Comparison of ENCODE assay signal across 25 mouse cellular contexts in genomic region chr9:30151173-30151572, GRCm38 (mm10).
DNase-seq lines count a peak whose midpoint lies in the region; ATAC-seq and TF ChIP-seq lines count a peak whose summit lies in the region.
"Had no signal": no experiment of that assay in that cellular context is flagged by ENCODE, and none has a peak within 500 bp of the region (broad histone marks: within the 10 kb centered on the region; RNA-seq: fewer than 3 reads in every experiment).

No protein-coding gene starts in this region.

- no peak for TF ChIP-seq POLR2A in kidney, adult 2 months (IDR thresholded peaks at IDR 0.05; ENCODE audit: low read depth, low read length)

- ATAC-seq in forebrain, embryonic 14.5 days: no peak
- no peak for ATAC-seq in midbrain, embryonic 14.5 days (ENCODE audit: low FRiP score, low TSS enrichment)
- ATAC-seq in midbrain, embryonic 11.5 days (ENCODE audit: low FRiP score): no peak
- ATAC-seq: CD4-positive, CD25-positive, alpha-beta regulatory T cell, adult 4 months; intestine, embryonic 15.5 days had no signal

- WGBS in forebrain, embryonic 14.5 days: 97% methylated on average over 1 of the region's 1 CpGs
- whole genome bisulfite sequencing in forebrain, embryonic 10.5 days: 93% methylated on average over 1 of the region's 1 CpGs
- 97% methylated on average over 1 of the region's 1 CpGs for WGBS in kidney, adult 2 months
- WGBS in midbrain, embryonic 14.5 days: 97% methylated on average over 1 of the region's 1 CpGs
- 97% methylated on average over 1 of the region's 1 CpGs for WGBS in midbrain, embryonic 11.5 days

- no peak overlapping the region for H3K27ac ChIP-seq in forebrain, embryonic 14.5 days (ENCODE audit: low read depth, low read length)
- H3K27ac ChIP-seq in forebrain, embryonic 10.5 days: no peak overlapping the region
- no peak overlapping the region for H3K27ac ChIP-seq in kidney, adult 2 months (ENCODE audit: insufficient read depth, low read depth, low read length)
- H3K27ac ChIP-seq in midbrain, embryonic 14.5 days (replicated peaks; ENCODE audit: low read depth, low read length): no peak overlapping the region
- H3K27ac ChIP-seq in midbrain, embryonic 11.5 days (ENCODE audit: low read depth, low read length): no peak overlapping the region
- H3K27ac ChIP-seq: embryonic facial prominence, embryonic 15.5 days; gastrocnemius, adult 2 months; heart, embryonic 10.5 days; hindbrain, embryonic 13.5 days; intestine, embryonic 15.5 days had no signal

- DNase-seq in cerebellum, postnatal 10 days: peak; percentile 29
- DNase-seq in cerebellum, adult 11 months: no peak
- peak; percentile 51 for DNase-seq in forebrain, embryonic 14.5 days (ENCODE audit: low spot score)
- no peak for DNase-seq in forebrain, embryonic 10.5 days (ENCODE audit: extremely low spot score, low spot score)
- DNase-seq in kidney, adult 2 months: peak; percentile 6
- no peak for DNase-seq in kidney, adult 9 months
- DNase-seq in midbrain, embryonic 14.5 days: peak; percentile 45
- DNase-seq in midbrain, embryonic 11.5 days (ENCODE audit: low spot score, missing footprints): no peak
- DNase-seq: adrenal gland, adult 8-10 months; adrenal gland, postnatal 36 days; B cell, adult 2 months; cerebellum, adult 11-12 months; cerebellum, adult 9-10 months; cerebellum, postnatal 36 days; gastrocnemius, adult 2 months; gastrocnemius, postnatal 25 days; heart, postnatal 10 days; heart, postnatal 4 days had no signal

- H3K4me1 ChIP-seq in forebrain, embryonic 14.5 days (ENCODE audit: control insufficient read depth, insufficient read depth, low read length): peaks cover 14% of the 10 kb centered on the region
- H3K4me1 ChIP-seq in forebrain, embryonic 10.5 days: peaks cover 9% of the 10 kb centered on the region
- H3K4me1 ChIP-seq in kidney, adult 2 months (ENCODE audit: control insufficient read depth, insufficient read depth, low read length): no peaks in the 10 kb centered on the region
- peaks cover 8% of the 10 kb centered on the region; the same call in 1 of the 2 replicates for H3K4me1 ChIP-seq in midbrain, embryonic 14.5 days (ENCODE audit: control insufficient read depth, insufficient read depth, low read length)
- H3K4me1 ChIP-seq in midbrain, embryonic 11.5 days (ENCODE audit: control insufficient read depth, insufficient read depth, low read length): no peaks in the 10 kb centered on the region
- H3K4me1 ChIP-seq: intestine, embryonic 15.5 days had no signal

- no peaks in the 10 kb centered on the region for H3K36me3 ChIP-seq in forebrain, embryonic 14.5 days (ENCODE audit: control insufficient read depth, insufficient read depth, low read length)
- H3K36me3 ChIP-seq in forebrain, embryonic 10.5 days (replicated peaks): no peaks in the 10 kb centered on the region
- H3K36me3 ChIP-seq in kidney, adult 2 months (ENCODE audit: control insufficient read depth, insufficient read depth, low read length): no peaks in the 10 kb centered on the region
- H3K36me3 ChIP-seq in midbrain, embryonic 14.5 days (ENCODE audit: control insufficient read depth, insufficient read depth, low read length): no peaks in the 10 kb centered on the region
- H3K36me3 ChIP-seq in midbrain, embryonic 11.5 days (ENCODE audit: control insufficient read depth, insufficient read depth, low read length): no peaks in the 10 kb centered on the region
- H3K36me3 ChIP-seq: embryonic facial prominence, embryonic 15.5 days; G1E; heart, embryonic 10.5 days; hindbrain, embryonic 13.5 days; intestine, embryonic 15.5 days had no signal

- H3K4me3 ChIP-seq in forebrain, embryonic 14.5 days (ENCODE audit: low read depth, low read length): no peak overlapping the region
- no peak overlapping the region for H3K4me3 ChIP-seq in forebrain, embryonic 10.5 days
- no peak overlapping the region for H3K4me3 ChIP-seq in kidney, adult 2 months (ENCODE audit: insufficient read depth, low read depth, low read length)
- H3K4me3 ChIP-seq in midbrain, embryonic 14.5 days (replicated peaks; ENCODE audit: low read depth, low read length): no peak overlapping the region
- no peak overlapping the region for H3K4me3 ChIP-seq in midbrain, embryonic 11.5 days (ENCODE audit: low read depth, low read length)
- H3K4me3 ChIP-seq: embryonic facial prominence, embryonic 15.5 days; erythroblast, embryonic 14.5 days; gastrocnemius, adult 2 months; heart, embryonic 10.5 days; hindbrain, embryonic 13.5 days; intestine, embryonic 15.5 days had no signal

- no peaks in the 10 kb centered on the region for H3K9me3 ChIP-seq in forebrain, embryonic 14.5 days (replicated peaks; ENCODE audit: control insufficient read depth, low read length)
- H3K9me3 ChIP-seq in forebrain, embryonic 10.5 days: no peaks in the 10 kb centered on the region
- H3K9me3 ChIP-seq in midbrain, embryonic 14.5 days (ENCODE audit: control insufficient read depth, low read length): no peaks in the 10 kb centered on the region
- H3K9me3 ChIP-seq in midbrain, embryonic 11.5 days (ENCODE audit: control insufficient read depth, low read length): no peaks in the 10 kb centered on the region
- H3K9me3 ChIP-seq: embryonic facial prominence, embryonic 15.5 days; heart, embryonic 10.5 days; hindbrain, embryonic 13.5 days; intestine, embryonic 15.5 days had no signal

- H3K9ac ChIP-seq in forebrain, embryonic 14.5 days (ENCODE audit: low read length): no peak overlapping the region
- H3K9ac ChIP-seq in midbrain, embryonic 14.5 days (replicated peaks; ENCODE audit: low read length): no peak overlapping the region
- H3K9ac ChIP-seq in midbrain, embryonic 11.5 days (ENCODE audit: low read length): no peak overlapping the region
- H3K9ac ChIP-seq: embryonic facial prominence, embryonic 15.5 days; hindbrain, embryonic 13.5 days; intestine, embryonic 15.5 days had no signal

- no peak for TF ChIP-seq CTCF in kidney, adult 2 months (conservative IDR thresholded peaks at IDR 0.05; ENCODE audit: insufficient read depth, insufficient read length, low read depth, low read length)

- H3K4me2 ChIP-seq in forebrain, embryonic 14.5 days (ENCODE audit: low read length): no peak overlapping the region
- no peak overlapping the region for H3K4me2 ChIP-seq in midbrain, embryonic 14.5 days (ENCODE audit: low read length)
- no peak overlapping the region for H3K4me2 ChIP-seq in midbrain, embryonic 11.5 days
- H3K4me2 ChIP-seq: embryonic facial prominence, embryonic 15.5 days; hindbrain, embryonic 13.5 days; intestine, embryonic 15.5 days had no signal

- H3K27me3 ChIP-seq in forebrain, embryonic 14.5 days (replicated peaks; ENCODE audit: control insufficient read depth, insufficient read depth, low read length): no peaks in the 10 kb centered on the region
- no peaks in the 10 kb centered on the region for H3K27me3 ChIP-seq in forebrain, embryonic 10.5 days (ENCODE audit: poor library complexity, severe bottlenecking)
- H3K27me3 ChIP-seq in kidney, adult 2 months (replicated peaks; ENCODE audit: control insufficient read depth, insufficient read depth, low read length): no peaks in the 10 kb centered on the region
- H3K27me3 ChIP-seq in midbrain, embryonic 14.5 days (ENCODE audit: control insufficient read depth, insufficient read depth, low read length): no peaks in the 10 kb centered on the region
- no peaks in the 10 kb centered on the region for H3K27me3 ChIP-seq in midbrain, embryonic 11.5 days (ENCODE audit: control insufficient read depth, insufficient read depth, low read length)
- H3K27me3 ChIP-seq: embryonic facial prominence, embryonic 15.5 days; hindbrain, embryonic 13.5 days; intestine, embryonic 15.5 days had no signal

Comparison
In these comparisons a context has a peak if more than half of its experiments do, and no peak if none do; other contexts are left out.
1. DNase-seq: peak in cerebellum, postnatal 10 days (2 of 2), forebrain, embryonic 14.5 days (single experiment), kidney, adult 2 months (single experiment) and midbrain, embryonic 14.5 days (single experiment); none in cerebellum, adult 11 months (single experiment), forebrain, embryonic 10.5 days (single experiment), kidney, adult 9 months (single experiment) and midbrain, embryonic 11.5 days (single experiment).